Mouse (Mus musculus) thymus, postnatal 4 days (tissue): ENCODE measurements around the gene Pxmp4.
A peak's percentile ranks its signal among the peaks of the same experiment; 100 is the strongest.

ENCODE experiments used
- DNase-seq: peaks from one replicate; pipeline ENCODE4 v3.0.0; 2021

Gene Pxmp4

DNA sequence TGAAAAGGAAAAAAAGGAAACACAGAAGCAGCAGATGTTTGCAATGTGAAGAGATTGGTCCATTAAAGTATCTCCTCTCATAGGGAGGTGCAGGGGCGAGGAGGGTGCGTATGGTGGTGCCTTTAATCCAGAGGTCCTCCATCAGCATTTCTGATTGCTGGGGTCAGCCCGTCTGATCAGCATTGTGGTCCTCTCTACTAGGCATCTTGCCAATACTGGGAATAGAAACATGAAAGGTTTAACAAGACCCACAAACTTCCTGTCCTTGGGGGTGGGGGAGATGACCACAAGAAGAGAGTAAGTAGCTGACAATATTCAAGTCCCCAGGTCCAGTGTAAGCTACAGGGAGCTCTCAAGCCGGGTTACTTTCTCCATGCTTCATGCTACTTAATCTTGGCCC, 32.8 kb downstream of the Pxmp4 start:
- DNase-seq = no peak

DNA sequence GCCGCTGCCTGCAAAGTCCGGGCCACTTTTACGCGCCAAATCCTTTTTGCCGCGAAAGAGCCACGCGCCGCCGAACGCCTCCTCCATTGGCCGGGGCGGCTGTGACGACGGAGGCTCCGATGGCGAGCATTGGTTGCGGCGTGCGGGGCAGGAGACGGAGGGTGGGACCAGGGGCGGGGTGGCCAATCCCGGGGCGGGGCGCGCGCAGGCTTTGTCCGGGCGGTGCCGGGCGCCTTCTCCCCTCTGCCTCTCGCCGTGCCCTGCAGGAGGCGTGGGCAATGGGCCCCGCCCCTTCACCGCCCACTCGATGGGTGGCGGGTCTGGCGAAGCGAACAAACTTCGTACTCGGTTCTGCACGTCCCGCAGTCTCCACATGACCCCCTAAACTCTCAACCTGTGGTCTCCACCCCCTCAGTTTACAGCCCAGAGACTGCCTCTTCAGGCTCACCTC, 33.6 kb downstream of the Pxmp4 start, which contains the start of gene E2f1:
TSS of gene E2f1 (minus strand) at position 57 of the 451 bp plus-strand sequence.
- peak; percentile 98 for DNase-seq

GRCm38 (mm10) chr2:154569071-154569748, 34.3 kb downstream of the Pxmp4 start:
- DNase-seq = peak; percentile 80

GRCm38 (mm10) chr2:154568329-154569070, 35.0 kb downstream of the Pxmp4 start:
- no peak for DNase-seq

DNA sequence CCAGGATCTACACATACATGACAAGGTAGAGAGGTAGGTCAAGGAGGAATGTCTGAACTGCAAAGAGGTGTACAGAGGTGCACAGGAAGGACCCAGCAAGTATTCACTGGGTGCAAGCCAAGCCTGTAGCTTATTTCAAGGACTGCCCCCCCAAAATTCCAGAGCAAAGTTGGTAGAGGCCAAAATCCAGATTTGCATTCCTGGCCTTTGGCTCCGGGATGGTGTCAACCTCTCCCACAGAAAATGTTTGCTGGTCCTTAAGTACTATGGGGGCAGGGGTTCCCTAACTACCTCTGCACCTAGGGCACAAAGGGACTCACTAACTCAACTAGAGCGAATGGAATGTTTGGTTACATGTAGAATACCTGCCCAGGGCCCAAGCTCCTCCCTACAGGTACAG, 35.7 kb downstream of the Pxmp4 start:
- no peak for DNase-seq

DNA sequence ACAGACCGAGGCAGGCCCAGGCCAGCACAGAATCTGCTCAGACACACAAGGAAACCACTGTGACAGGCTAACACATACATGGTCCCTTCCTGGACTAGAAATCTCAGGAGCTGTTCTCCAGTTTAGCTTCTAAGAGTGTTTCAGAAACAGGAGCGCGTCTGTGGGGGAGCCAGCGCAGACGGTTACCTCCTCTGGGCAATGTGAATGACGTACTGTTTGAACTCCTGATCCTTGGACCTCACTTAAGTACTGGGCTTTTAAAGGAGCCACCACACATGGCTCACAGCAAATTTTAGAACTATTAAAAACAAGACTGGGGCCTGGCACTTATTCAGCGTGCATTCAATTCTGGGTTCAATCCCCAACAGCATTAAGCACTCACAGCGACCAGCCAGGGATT, 36.9 kb downstream of the Pxmp4 start:
- no peak for DNase-seq

- no peak for DNase-seq
Observed at GRCm38 (mm10) chr2:154565562-154565961, 37.9 kb downstream of the Pxmp4 start.

DNA sequence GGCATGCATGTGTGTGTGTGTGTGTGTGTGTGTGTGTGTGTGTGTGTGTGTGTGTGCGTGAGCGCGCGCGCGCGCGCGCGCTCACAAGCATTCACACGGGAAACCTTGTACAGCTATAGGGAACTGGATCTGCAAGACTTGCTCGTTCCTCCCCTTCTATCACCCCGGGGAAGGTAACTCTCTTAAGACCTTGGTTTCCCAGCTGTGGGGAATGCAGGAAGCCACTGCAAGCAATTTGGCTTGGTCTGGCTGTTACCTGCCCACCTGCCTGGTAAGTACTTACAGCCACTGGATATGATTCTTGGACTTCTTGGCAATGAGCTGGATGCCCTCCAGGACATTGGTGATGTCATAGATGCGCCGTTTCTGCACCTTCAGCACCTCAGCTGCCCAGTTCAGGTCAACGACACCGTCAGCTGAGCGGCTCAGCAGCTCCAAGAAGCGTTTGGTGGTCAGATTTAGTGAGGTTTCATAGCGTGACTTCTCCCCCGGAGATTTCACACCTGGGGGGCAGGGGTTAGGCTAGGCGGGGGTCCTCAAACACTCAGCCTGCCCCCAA, 39.8 kb downstream of the Pxmp4 start:
- DNase-seq = no peak

DNA sequence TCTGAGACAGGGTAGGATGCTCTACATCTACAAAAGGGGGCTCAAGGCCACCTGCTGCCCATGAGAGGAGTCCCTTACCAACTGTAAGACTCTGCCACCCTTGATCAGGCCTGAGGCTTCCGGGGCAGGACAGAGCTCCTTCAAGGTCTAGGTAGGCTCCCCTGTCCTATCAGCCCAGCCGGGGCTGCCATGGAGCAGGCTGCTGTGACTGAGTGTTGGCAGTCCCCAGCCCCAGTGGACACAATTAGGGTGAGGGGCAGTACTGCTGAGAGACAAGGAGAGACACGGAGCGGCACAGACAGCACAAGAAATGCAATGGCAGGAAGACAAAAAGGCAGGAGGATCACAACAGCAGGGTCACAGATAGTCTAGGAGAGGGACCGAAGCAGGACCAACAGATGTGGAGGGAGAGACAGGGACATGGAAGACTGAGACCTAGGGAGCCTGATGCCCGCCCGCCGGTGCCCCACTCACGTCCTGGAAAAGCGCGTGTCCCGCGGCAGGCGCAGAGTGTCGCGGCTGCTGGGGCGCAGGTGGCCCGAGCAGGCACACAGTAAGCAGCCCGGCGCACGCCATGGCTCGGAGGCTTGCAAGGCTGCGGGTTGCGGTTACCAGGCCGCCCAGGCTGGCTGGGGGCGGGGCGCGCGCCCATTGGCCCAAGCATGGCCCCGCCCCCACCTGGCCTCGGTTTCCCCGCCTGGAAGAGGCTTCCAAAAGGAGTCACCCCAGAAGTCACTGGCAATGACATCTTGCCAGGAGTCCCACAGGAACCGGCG, 45.1 kb downstream of the Pxmp4 start, which contains the start of gene Necab3:
TSS of gene Necab3 (minus strand) at position 627 of the 776 bp plus-strand sequence.
- DNase-seq = peak; percentile 82

DNA sequence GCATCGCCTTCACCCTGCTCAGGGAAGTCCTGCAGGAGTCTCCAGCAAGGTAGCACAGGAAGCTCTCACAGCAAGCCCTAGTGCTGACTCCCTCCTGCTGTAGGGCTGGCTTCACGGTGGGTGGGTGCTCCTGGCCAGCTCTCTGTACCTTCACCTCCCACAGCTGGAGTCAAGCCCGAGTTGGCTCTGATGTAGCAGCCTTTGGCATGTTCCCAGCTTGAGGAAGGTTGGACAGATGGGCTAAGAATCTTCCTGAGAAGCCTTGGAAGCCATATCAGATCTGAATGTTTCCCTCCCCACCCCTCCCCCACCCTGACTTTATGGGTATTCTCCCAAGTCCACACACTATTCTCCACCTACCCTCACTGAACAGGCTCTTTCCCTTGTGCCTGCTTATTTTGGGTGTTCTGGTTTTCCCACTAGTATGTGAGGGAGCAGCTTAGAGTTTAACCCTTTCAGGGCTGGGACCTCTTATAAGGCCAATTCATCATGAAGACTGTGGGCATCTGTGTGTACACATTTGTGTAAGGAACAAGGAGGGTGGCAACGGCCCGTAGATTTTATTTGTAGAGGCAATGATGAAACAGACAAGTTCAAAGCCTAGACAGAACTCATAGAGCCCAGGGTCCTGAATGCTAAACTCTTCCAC, 46.2 kb downstream of the Pxmp4 start:
- peak; percentile 47 for DNase-seq

GRCm38 (mm10) chr2:154555235-154555634, 48.3 kb downstream of the Pxmp4 start:
- DNase-seq = no peak

DNA sequence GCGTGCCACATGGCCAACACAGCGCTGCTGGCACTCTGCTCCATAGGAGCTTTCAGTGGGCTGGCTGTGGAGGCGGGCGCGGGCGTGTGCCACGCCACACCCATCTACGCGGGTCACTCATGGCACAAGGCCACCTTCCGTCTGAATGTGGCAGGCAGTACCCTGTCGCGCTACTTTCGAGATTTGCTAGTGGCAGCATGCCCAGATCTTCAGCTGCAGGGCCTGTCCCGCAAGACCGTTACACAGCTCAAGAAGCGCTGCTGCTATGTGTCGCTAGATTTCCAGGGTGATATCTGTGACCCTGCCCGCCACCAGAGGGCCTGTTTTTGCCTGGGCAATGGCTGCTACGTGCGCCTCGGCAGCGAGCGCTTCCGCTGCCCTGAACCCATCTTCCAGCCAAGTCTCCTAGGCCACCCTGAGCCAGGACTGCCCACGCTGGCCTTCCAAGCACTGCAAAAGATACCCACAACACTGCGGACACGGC, 51.0 kb downstream of the Pxmp4 start:
- peak; percentile 86 for DNase-seq

GRCm38 (mm10) chr2:154551927-154552326, 51.6 kb downstream of the Pxmp4 start:
- DNase-seq = no peak

DNA sequence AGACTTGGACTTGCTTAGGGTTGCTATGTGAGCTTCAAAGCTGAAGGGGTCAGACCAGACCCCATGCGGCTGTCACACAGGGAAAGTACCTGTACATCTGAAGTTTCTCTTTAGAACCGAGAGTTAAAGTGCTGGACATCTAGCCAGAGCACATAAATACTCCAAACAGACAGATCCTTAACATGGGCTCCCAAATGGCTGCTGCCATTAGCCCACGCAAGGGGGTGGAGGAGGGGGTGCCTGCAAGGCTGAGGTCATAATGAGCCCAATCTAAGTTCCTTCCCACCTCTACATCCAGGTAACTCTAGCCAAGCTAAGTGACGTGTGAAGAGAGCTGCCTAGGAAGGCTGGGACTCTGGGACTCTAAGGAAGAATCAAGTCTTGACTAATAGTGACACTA, 52.0 kb downstream of the Pxmp4 start, which contains the start of gene Actl10:
TSS of gene Actl10 (plus strand) at position 301 of the 400 bp plus-strand sequence.
- DNase-seq = no peak

DNA sequence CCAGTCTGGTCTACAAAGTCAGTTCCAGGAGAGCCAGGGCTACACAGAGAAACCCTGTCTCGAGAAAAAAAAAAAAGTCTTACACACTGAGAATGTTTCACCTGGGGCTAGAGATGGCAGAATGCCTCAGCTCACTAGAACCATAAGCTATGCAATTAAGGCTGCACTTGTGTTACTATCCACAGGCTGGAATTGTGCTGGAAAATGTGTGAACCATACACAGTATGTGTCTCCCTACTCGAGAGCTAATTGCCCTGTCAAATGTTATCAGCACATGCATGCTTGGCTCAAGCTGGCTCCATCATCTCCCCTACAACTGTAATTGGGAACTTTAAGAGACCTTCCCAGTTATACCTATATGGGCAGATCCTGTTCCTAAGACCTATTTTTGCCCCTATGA, 52.6 kb downstream of the Pxmp4 start:
- DNase-seq = no peak

DNA sequence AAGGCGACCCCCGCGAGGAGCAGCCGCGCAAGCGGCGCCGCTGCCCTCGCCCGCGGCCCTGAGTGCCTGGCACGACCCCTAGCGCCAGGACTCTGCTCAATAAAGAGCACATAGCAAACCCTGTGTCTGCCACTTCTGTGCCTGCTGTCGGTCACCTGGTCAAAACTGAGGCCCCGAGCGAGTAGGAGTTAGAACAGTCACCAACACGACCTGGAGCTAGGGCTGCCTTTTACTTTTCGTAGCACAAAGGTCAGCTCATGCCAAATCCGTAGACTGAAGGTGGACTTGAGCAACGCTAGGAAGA, 53.7 kb downstream of the Pxmp4 start:
- DNase-seq = no peak

DNA sequence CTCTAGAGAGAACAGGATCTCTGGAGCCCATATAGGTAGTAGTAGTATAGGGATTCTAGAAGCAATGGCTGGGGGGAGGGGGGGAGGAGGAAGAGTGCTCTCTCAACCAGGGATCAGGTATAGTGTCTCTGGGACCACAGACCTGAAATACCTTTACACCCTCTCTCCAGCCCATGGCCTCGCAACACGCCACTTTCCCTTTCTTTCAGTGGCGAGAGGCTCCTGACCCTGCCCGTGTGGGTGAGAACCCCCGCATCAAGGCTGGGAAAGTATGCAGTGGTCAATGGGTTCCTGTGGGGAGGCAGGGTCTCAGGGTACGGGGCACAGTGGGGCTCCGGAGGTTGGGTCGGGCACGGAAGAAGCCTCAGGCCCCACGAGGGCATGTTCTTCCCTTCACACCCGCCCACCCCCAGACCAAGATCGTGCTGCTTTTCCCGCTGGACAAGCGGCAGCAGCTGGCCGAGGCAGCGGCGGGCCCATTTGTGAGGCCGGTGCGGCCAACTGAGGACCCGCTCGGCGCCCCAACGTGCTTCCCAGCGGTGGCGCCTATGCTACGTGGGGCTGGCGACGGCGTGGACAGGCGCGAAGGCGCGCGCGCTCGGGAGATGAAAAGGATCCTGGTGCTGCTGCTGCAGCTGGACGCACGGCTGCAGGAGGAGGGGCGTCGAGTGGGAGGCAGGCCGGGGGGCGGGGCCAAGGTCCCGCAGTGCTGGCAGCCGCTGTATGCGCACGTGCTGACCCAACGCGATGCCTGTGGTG, 54.2 kb downstream of the Pxmp4 start:
- DNase-seq = peak; percentile 83

DNA sequence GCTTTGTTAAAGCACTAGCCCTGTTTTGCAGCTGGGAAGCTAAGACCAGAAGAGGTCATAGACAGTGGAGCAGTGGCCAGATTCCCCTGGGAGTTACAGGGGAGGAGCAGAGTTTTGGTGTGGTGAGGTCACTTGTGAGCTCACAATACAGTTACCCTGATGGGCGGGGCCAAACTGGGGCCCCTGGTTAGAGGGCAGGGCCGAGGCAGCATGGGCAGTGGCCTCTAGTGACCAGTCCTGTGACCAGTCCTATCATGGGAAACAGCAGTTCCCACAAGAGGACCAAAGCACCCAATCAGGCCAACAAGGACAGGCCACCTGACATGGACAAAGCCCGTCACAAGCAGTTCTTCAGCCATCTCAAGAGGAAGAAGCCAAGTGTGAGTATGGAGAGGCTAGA, 54.8 kb downstream of the Pxmp4 start:
- DNase-seq = no peak

DNA sequence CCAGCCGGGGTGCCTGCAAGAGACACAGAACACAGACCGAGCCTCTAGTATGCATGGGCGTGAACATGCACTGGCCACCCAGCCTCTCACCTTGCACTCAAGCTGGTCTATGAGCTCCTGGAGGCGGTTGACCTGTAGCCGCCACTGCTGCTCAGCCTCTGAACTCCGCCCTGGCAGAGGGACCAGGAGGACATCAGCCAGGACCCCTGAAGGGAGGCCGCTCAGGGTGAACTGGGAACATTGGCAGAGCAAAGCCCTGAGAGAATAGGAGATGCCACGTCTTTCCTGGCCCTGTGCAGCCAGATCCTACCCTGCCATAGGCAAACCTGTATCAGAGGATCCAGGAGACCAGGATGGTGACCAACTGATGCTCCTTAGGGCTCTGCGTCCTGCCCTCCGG, 56.8 kb downstream of the Pxmp4 start, which contains the start of gene 1700003F12Rik:
TSS of gene 1700003F12Rik (plus strand) at position 375 of the 400 bp plus-strand sequence.
- DNase-seq = no peak

DNA sequence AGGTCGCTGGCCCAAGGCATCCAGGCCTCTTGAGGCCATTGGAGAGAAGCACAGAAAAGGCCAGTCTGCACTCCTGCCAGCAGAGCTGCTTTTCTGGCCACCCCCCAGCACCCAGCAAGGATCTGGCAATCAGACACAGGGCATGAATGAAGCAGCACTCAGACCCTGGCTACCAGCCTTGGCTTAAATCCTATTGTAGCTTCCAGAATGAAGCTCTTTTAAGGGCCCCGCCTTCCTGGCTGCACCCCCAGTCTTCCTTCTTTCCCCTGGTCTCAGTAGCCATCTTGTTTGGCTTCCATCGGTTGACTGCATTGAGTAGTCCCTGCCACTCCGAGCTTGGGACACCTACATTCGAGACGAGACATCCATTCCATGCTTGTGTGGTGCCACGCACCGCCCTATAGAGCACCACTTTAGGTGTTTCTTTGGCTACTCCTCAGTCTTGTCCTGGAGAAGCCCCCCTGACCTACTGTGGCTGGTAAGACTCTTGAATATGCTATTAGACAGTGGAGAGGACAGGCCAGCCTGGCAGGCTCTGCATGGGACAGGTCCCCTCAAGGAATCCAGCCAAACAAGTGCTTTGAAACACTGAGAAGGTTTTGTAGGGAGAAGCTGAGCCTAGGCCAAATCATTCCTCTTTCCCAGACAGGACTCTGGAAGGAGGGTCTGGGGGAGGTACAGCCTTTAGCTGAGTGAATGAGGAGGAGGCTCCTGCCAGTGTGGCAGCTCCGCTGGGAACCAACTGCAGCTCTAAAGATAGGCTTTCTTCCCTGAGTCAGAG, 59.8 kb downstream of the Pxmp4 start:
- DNase-seq = no peak

DNA sequence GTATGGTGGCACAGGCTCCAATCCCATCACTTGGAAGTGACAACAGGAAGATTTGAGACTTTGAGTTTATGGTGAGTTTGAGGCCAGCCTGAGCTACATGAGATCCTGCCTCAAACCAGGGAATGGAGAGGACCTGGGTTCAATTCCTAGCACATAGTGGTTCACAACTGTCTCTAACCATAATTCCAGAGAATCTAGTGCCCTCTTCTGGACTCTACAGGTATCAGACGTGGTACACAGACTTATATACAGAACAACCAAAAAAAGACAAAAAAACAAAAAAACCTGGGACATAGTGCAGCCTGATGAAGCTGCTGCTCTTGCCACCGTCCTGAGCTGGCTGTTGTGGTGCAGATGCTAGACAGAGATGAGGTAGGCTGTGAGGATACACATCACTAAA, 61.9 kb downstream of the Pxmp4 start:
- no peak for DNase-seq
